Mouse (Mus musculus) large intestine, adult 2 months (tissue): ENCODE results near the gene Gpatch1. TPM values are rescaled to one million over a fixed set of nuclear protein-coding genes. Genes with fewer than 3 reads are reported as not detected.

Experiments
- DNase-seq: peaks from one replicate; pipeline ENCODE4 v3.0.0-alpha.2; 2012; ENCODE audit warnings: low read depth, low spot score
- WGBS: fragments of 180-500 bp; shearing (Covaris S2); methylation state at CpG from one replicate; pipeline ENCODE4 v1.1.7; 2018; 5-methylcytosine and 5-hydroxymethylcytosine counted together
- polyA plus RNA-seq: library from polyadenylated mRNA; depleted of rRNA; stranded (reverse); fragments of >200 nt; gene quantifications from 2 replicates; pipeline ENCODE4 v1.2.3, GENCODE M21; 2012; rRNA removed

Gene Gpatch1
- 3.3 and 5.1 TPM in 2 replicates for polyA plus RNA-seq

GRCm38 (mm10) chr7:35317729-35318609, at the start of gene Gpatch1:
Gpatch1 (minus strand) TSS chr7:35318440.
- WGBS: 1% methylated on average over 39 of the region's 39 CpGs

GRCm38 (mm10) chr7:35365161-35365910, 47.1 kb upstream of the Gpatch1 start:
- WGBS: 43% methylated on average over 12 of the region's 12 CpGs
- no peak for DNase-seq

More at GRCm38 (mm10) chr7:35317729-35318609, at the start of gene Gpatch1:
- DNase-seq: no peak

GRCm38 (mm10) chr7:35362868-35363267, 44.6 kb upstream of the Gpatch1 start:
- WGBS: 73% methylated on average over 5 of the region's 5 CpGs
- no peak for DNase-seq

- WGBS: 77% methylated on average over 5 of the region's 5 CpGs
- DNase-seq: no peak
These were observed 44.0 kb upstream of the Gpatch1 start for GRCm38 (mm10) chr7:35362253-35362652.

GRCm38 (mm10) chr7:35357621-35358020, 39.4 kb upstream of the Gpatch1 start:
- 86% methylated on average over 12 of the region's 12 CpGs for WGBS

GRCm38 (mm10) chr7:35355303-35355872, 37.1 kb upstream of the Gpatch1 start:
- WGBS: 17% methylated on average over 5 of the region's 5 CpGs
- DNase-seq: no peak

More at GRCm38 (mm10) chr7:35357621-35358020, 39.4 kb upstream of the Gpatch1 start:
- no peak for DNase-seq

GRCm38 (mm10) chr7:35353306-35353705, 35.1 kb upstream of the Gpatch1 start:
- 93% methylated on average over 15 of the region's 15 CpGs for WGBS
- no peak for DNase-seq

GRCm38 (mm10) chr7:35351155-35351554, 32.9 kb upstream of the Gpatch1 start:
- no peak for DNase-seq
- WGBS: 73% methylated on average over 3 of the region's 3 CpGs

GRCm38 (mm10) chr7:35349886-35350684, 31.8 kb upstream of the Gpatch1 start:
- WGBS: 41% methylated on average over 8 of the region's 8 CpGs
- no peak for DNase-seq

- DNase-seq: no peak
- WGBS: 53% methylated on average over 4 of the region's 4 CpGs
These were observed 30.8 kb upstream of the Gpatch1 start for GRCm38 (mm10) chr7:35349022-35349421.

- 27% methylated on average over 17 of the region's 18 CpGs for WGBS
- DNase-seq: no peak
These were observed 29.9 kb upstream of the Gpatch1 start for GRCm38 (mm10) chr7:35347918-35348700.

- DNase-seq: no peak
- 49% methylated on average over 5 of the region's 5 CpGs for whole genome bisulfite sequencing
These were observed 26.6 kb upstream of the Gpatch1 start for GRCm38 (mm10) chr7:35344785-35345330.

- no peak for DNase-seq
- 23% methylated on average over 4 of the region's 4 CpGs for WGBS
These were observed 24.3 kb upstream of the Gpatch1 start for GRCm38 (mm10) chr7:35342498-35342897.

GRCm38 (mm10) chr7:35341282-35341681, 23.0 kb upstream of the Gpatch1 start:
- WGBS: 34% methylated on average over 6 of the region's 6 CpGs
- DNase-seq: no peak

GRCm38 (mm10) chr7:35340196-35340595, 22.0 kb upstream of the Gpatch1 start:
- DNase-seq: no peak
- WGBS: 39% methylated on average over 5 of the region's 5 CpGs

GRCm38 (mm10) chr7:35334527-35335452, 16.6 kb upstream of the Gpatch1 start:
- under 1% methylated on average over 51 of the region's 51 CpGs for WGBS
- no peak for DNase-seq
